Mouse (Mus musculus) neural tube, embryonic 15.5 days (tissue): ENCODE measurements at regions not wholly inside any gene's neighbourhood (a gene's known extent, or its start where the extent isn't known, plus 50 kb on each side); places are given as distances from the start of the nearest gene placed in this dataset.
A peak's percentile ranks its signal among the peaks of the same experiment; 100 is the strongest.

Experiments used
- ATAC-seq: fragments of 200-750 bp; cut with Nextera tagmentation; 2 replicates; pipeline ENCODE4 v1.8.0; 2017; ENCODE audit warnings: mild to moderate bottlenecking, moderate TSS enrichment, moderate library complexity; ENCODE audit not compliant: low FRiP score
- H3K27ac ChIP-seq: fragments of 300-500 bp; sonication (generic); replicated peaks from 2 replicates; pipeline ENCODE4 v1.5.1; 2015; ENCODE audit warnings: mild to moderate bottlenecking, inconsistent platforms
- H3K27me3 ChIP-seq: fragments of 300-500 bp; sonication (generic); replicated peaks from 2 replicates; pipeline ENCODE4 v1.6.1; 2015; ENCODE audit warnings: inconsistent platforms
- H3K36me3 ChIP-seq: fragments of 300-500 bp; sonication (generic); 2 replicates; pipeline ENCODE4 v1.6.1; 2015; ENCODE audit warnings: inconsistent platforms
- H3K4me1 ChIP-seq: fragments of 300-500 bp; sonication (generic); 2 replicates; pipeline ENCODE4 v1.6.1; 2015; ENCODE audit warnings: inconsistent platforms
- H3K4me2 ChIP-seq: fragments of 300-500 bp; sonication (generic); 2 replicates; pipeline ENCODE4 v1.6.1; 2015; ENCODE audit warnings: inconsistent platforms, mild to moderate bottlenecking, moderate library complexity
- H3K4me3 ChIP-seq: fragments of 300-500 bp; sonication (generic); replicated peaks from 2 replicates; pipeline ENCODE4 v1.5.1; 2015; ENCODE audit warnings: mild to moderate bottlenecking, inconsistent platforms
- H3K9ac ChIP-seq: fragments of 300-500 bp; sonication (generic); replicated peaks from 2 replicates; pipeline ENCODE4 v1.6.1; 2015; ENCODE audit warnings: mild to moderate bottlenecking, inconsistent platforms
- H3K9me3 ChIP-seq: fragments of 300-500 bp; sonication (generic); replicated peaks from 2 replicates; pipeline ENCODE4 v1.6.1; 2016; ENCODE audit warnings: inconsistent platforms
- WGBS: fragments of 180-500 bp; shearing (Covaris S2); methylation state at CpG from one replicate; pipeline ENCODE4 v1.1.7; 2015; ENCODE audit warnings: mixed read lengths; 5-methylcytosine and 5-hydroxymethylcytosine counted together

DNA sequence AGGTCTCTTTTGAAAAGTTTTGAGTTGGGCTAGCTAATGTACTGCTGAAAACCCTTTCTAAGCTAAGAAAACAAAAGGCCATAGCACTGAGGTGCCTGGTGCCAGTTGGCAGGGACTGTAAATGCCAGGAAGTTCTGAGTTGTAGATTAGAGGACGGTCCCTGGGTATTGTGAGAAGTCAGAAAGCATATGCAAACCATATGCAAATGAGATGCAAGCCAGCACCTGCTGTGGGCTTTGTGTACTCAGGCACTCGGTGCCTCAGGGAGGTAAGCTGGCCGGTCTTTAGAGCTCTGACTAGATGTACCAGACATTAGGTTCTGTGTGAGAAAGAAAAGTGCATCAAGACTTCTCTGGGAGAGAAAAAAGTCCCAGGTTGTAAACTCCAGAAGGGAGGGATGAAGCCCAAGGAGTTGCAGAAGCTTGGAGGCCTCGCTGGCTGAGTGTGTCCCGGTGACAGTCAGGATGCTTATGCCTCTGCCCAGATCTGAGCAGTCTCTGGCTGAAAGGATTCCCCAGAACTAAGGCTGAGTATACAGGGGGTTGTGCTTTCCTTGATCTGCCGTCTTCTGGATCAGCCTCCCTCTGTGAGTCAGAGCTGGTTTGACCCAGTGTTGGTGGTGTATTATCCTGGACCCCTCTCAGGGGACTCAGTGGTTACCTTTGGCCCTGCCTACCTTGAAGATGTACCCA, 157.3 kb downstream of the Rps24 start:
- Histone ChIP-seq H3K9ac (no peak overlapping the region), H3K27me3 (no peaks in the 10 kb centered on the region), H3K4me1 (peaks cover 21% of the 10 kb centered on the region), H3K4me2 (no peak overlapping the region), H3K27ac (no peak overlapping the region), H3K9me3 (no peaks in the 10 kb centered on the region), H3K4me3 (no peak overlapping the region), H3K36me3 (no peaks in the 10 kb centered on the region)
- peak; percentile 25; the same call in 1 of the 2 replicates for ATAC-seq
- 16% methylated on average over 6 of the region's 6 CpGs for WGBS

DNA sequence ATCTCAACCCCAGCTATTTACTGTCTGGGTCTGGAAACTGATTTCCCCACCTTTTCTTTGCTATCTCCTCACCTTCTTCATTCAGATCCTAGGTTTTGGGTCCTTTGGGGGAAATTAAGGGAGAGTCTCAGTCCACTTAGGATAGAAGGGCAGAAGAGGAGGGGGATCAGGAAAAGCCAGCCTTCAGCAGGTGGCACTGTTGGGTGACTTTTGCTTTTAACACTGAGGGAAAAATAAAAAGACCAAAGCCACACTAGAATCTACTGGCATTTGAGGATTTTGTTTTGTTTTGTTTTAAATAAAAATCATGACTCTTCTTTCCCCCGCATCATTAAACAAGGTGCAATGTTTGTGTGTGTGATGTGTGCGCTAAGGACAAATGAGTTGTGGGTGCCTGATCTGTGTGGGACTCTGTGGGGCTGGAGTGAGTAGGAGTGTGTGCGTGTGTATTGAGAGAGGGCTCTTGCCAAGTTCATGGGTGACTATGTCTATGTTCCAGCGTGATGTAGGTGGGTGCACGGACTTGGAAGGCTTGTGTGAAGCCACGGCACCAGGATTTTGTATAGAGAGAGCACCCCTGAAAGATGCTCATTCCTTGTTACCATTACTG, 159.4 kb downstream of the Rps24 start:
- peaks cover 32% of the 10 kb centered on the region for H3K4me1 ChIP-seq
- no peak overlapping the region for H3K9ac ChIP-seq
- H3K9me3 ChIP-seq, result no peaks in the 10 kb centered on the region
- 85% methylated on average over 6 of the region's 6 CpGs for WGBS
- no peak for ATAC-seq
- no peak overlapping the region for H3K4me2 ChIP-seq
- no peak overlapping the region for H3K4me3 ChIP-seq
- H3K27ac ChIP-seq, result peak overlapping the region; percentile 64
- H3K27me3 ChIP-seq, result no peaks in the 10 kb centered on the region
- no peaks in the 10 kb centered on the region for H3K36me3 ChIP-seq

GRCm38 (mm10) chr14:24647722-24648121, 160.8 kb downstream of the Rps24 start:
- ATAC-seq, result no peak
- Histone ChIP-seq H3K4me2 (no peak overlapping the region), H3K4me1 (peaks cover 31% of the 10 kb centered on the region), H3K36me3 (no peaks in the 10 kb centered on the region), H3K4me3 (no peak overlapping the region), H3K27me3 (no peaks in the 10 kb centered on the region), H3K9ac (no peak overlapping the region), H3K27ac (no peak overlapping the region), H3K9me3 (no peaks in the 10 kb centered on the region)
- WGBS, result 84% methylated on average over 4 of the region's 4 CpGs

DNA sequence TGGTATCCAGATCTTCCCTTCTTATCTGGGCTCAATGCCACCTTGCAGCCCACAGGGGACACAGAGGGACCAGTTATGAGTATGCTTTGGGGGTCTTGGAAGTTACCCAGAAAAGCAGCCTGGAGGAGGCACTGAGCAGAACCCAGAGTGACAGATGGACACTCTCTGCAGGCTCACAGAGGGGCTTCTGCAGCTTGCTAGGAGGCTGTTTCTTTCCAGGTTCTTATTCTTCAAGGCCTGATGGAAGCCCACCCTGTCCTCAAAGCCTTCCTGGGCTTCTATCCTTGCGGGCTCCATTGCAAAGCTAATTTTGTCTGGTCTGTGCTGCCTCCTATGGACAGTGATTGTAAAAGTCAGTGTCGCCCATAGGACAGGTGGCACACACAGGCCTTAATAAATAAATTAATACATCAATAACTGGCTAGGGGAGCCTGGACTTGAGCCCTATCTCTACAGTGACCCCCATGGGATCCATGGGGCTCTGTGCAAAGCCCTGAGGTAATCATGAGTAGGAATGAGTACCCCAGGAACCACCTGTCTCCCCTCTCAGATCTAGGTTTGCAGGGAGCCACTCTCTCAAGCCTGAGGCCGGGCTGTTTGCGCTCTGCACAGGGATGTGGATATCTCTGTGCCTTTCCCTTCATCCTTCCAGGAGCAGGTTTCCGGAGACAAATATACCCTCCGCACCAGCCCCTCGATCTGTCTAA, 163.4 kb downstream of the Rps24 start:
- H3K36me3 ChIP-seq, result no peaks in the 10 kb centered on the region
- H3K4me1 ChIP-seq, result peaks cover 28% of the 10 kb centered on the region
- no peaks in the 10 kb centered on the region for H3K9me3 ChIP-seq
- H3K4me3 ChIP-seq, result no peak overlapping the region
- H3K27me3 ChIP-seq, result no peaks in the 10 kb centered on the region
- ATAC-seq, result peak; percentile 30; the same call in 1 of the 2 replicates
- no peak overlapping the region for H3K4me2 ChIP-seq
- peak overlapping the region; percentile 77 for H3K27ac ChIP-seq
- 0 out of 2 replicates have a peak overlapping the region, but pooled peaks have one; percentile 20 for H3K9ac ChIP-seq
- 33% methylated on average over 7 of the region's 7 CpGs for WGBS

GRCm38 (mm10) chr14:24650902-24651270, 164.0 kb downstream of the Rps24 start:
- H3K9me3 ChIP-seq, result no peaks in the 10 kb centered on the region
- no peaks in the 10 kb centered on the region for H3K36me3 ChIP-seq
- no peak overlapping the region for H3K4me2 ChIP-seq
- H3K4me3 ChIP-seq, result no peak overlapping the region
- peaks cover 28% of the 10 kb centered on the region for H3K4me1 ChIP-seq
- H3K9ac ChIP-seq, result 0 out of 2 replicates have a peak overlapping the region, but pooled peaks have one; percentile 20
- no peak for ATAC-seq
- WGBS, result 16% methylated on average over 12 of the region's 12 CpGs
- no peaks in the 10 kb centered on the region for H3K27me3 ChIP-seq
- peak overlapping the region; percentile 77 for H3K27ac ChIP-seq

DNA sequence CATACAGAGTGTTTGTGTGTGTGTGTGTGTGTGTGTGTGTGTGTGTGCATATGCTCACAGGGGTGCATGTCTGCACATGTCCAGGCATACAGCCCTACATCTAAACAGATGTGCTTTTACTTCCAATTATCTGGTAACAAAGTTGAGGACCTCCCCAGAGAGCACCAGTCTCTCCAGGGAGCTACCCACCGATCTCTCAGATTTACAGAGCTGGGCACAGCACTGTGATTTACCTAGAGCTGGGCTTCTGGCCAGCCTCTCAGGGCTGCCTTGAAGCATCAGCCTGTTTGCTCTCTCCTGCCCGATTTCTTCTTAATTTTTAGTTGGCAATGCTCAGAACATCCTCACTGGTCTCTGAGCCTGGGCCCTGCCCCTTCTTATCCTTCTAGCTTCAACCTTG, 165.7 kb downstream of the Rps24 start:
- H3K4me3 ChIP-seq, result no peak overlapping the region
- H3K4me2 ChIP-seq, result no peak overlapping the region
- H3K27me3 ChIP-seq, result no peaks in the 10 kb centered on the region
- H3K4me1 ChIP-seq, result peaks cover 20% of the 10 kb centered on the region
- WGBS, result 36% methylated on average over 2 of the region's 2 CpGs
- 0 out of 2 replicates have a peak overlapping the region, but pooled peaks have one; percentile 6 for H3K27ac ChIP-seq
- no peak for ATAC-seq
- H3K9me3 ChIP-seq, result no peaks in the 10 kb centered on the region
- H3K9ac ChIP-seq, result no peak overlapping the region
- H3K36me3 ChIP-seq, result no peaks in the 10 kb centered on the region

- Histone ChIP-seq H3K27ac (peak overlapping the region; percentile 34; the same call in 1 of the 2 replicates), H3K36me3 (no peaks in the 10 kb centered on the region), H3K27me3 (no peaks in the 10 kb centered on the region), H3K4me2 (no peak overlapping the region), H3K9ac (no peak overlapping the region), H3K4me3 (no peak overlapping the region), H3K4me1 (peaks cover 11% of the 10 kb centered on the region), H3K9me3 (no peaks in the 10 kb centered on the region)
- WGBS, result 54% methylated on average over 9 of the region's 9 CpGs
- ATAC-seq, result no peak; the same call in 1 of the 2 replicates
These were observed 168.7 kb downstream of the Rps24 start for GRCm38 (mm10) chr14:24655580-24655979.

DNA sequence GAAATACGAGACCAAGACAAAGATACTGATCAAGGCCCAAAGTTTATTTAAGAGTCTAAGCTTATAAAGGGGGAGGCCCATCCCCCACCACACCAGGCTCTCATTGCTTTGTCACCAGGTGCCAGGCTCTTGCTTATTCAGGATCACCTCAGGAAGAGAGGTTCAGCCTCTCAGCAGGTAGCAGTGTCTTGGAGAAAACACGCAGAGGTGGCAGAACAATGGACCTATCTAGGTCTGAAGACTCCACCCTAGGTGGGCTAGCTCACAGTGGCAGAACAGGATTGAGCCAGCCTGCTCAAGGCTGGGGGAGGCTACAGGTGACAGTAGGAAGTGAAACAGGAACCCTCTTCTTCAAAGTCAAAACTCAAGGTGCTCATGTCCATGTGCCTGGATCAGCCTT, 174.9 kb downstream of the Rps24 start:
- Histone ChIP-seq H3K27ac (no peak overlapping the region), H3K4me3 (no peak overlapping the region), H3K9ac (no peak overlapping the region), H3K36me3 (no peaks in the 10 kb centered on the region), H3K4me1 (no peaks in the 10 kb centered on the region; the same call in 1 of the 2 replicates), H3K4me2 (no peak overlapping the region), H3K9me3 (no peaks in the 10 kb centered on the region), H3K27me3 (no peaks in the 10 kb centered on the region)
- no peak for ATAC-seq
- WGBS, result 81% methylated on average over 2 of the region's 2 CpGs

- Histone ChIP-seq H3K4me3 (no peak overlapping the region), H3K4me2 (no peak overlapping the region), H3K36me3 (no peaks in the 10 kb centered on the region), H3K9me3 (no peaks in the 10 kb centered on the region), H3K4me1 (no peaks in the 10 kb centered on the region; the same call in 1 of the 2 replicates), H3K27me3 (no peaks in the 10 kb centered on the region), H3K27ac (no peak overlapping the region), H3K9ac (no peak overlapping the region)
- ATAC-seq, result no peak
- WGBS, result 44% methylated on average over 4 of the region's 4 CpGs
These were observed 178.3 kb downstream of the Rps24 start for GRCm38 (mm10) chr14:24665210-24665609.
